Mouse (Mus musculus) embryo, embryonic 10.5 days (tissue): ENCODE measurements around the gene Them5.

Source experiments
- DNase-seq: peaks from one replicate; pipeline ENCODE4 v3.0.0-alpha.2; 2015; ENCODE audit warnings: low spot score

Them5 gene

DNA sequence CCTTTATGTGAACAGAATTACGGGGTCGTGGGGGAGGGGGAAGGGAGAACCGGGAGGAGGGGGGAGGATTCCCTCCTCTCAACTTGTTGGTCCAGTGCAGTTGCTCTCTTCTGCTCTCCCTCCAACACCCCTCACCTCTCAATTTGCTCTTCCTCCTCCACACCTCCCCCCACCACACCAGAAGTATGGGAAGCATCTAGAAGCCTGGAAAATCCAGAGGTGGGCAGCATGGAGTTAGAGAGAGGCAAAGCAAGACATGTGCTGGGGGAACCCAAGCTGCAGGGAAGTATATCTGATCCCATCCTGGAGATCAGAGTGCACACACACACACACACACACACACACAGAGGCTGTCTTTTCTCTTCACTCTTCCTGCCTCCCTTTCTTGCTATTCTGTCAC, 30.1 kb downstream of the Them5 start:
- DNase-seq = no peak

DNA sequence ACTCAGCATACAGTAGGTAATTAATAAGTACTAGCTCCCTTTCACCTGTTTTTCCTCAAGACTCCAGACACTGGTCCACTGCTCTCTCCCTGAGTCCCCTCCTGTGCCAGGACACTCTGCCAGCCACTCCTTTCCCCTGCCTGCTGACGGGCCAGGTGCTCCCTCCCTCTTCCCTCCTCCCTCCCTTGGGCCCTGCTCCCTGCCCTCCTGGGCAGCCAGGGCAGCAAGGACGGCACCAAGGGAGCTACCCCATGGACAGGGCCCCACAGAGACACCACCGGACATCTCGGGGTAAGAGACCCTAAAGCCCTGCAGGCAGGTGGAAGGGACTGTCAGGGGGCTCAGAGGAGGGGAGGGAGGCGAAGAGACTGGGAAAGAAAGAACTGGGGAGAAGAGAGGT, 30.7 kb downstream of the Them5 start, which contains the start of gene Rorc:
TSS of gene Rorc (plus strand) at position 154 of the 400 bp plus-strand sequence.
- no peak for DNase-seq

DNA sequence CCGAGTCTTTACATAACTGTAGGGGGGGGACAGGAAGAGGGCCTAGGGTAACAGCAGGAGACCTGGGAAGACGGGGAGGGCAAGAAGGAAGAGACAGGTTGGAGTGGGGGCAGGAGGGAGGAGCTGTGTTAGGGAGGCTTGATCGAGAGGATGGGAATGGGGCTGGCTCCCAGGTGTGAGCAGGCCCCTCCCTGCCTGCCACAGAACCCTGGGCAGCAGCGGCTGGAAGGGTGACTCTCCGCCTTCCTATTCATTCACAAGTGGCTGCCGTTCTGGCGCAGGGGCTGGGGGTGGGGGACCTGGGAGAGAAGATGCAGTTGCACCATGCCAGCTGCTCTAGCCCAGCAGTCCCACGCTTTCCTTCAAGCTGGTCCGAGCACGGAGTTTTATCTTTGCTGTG, 31.2 kb downstream of the Them5 start:
- no peak for DNase-seq

DNA sequence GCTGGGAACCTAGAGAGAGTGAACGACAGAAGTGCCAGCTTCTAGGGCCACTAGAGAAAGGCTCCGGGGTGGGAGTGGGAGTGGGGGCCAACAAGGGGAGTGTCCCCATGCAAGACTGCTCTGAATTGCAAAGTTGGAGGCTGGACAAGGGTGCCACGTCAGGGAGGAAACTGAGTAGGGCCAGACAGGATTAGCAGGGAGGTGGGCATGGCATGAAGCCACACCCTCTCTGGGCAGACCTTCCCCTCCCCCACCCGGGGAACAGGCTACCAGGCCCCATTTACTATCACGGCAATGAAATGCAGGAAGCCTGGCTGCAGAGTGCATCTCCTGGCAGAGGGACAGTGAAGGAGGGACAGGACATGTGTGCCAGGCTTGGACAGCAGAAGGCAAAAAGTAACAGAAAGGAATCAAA, 31.7 kb downstream of the Them5 start:
- peak; percentile 28 for DNase-seq

DNA sequence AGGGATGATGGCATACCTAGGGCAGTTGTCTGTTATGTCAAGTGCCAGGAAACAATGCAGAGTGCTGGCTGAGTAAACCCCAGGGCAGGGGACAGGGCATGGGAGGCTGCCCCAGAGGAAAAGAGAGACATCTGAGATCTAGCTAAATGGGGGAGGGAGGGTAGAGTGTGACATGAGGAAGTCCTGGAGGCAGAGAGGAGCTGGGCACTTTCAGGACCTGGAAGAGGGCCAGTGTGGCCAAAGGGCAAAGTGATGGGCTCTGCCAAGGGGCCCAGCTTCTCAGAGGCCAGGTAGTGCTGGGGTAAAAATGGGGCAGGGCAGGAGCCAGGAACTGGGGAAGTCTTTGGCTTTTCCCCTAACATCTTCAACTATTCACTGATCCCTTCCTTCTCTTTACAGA, 32.7 kb downstream of the Them5 start:
- no peak for DNase-seq

DNA sequence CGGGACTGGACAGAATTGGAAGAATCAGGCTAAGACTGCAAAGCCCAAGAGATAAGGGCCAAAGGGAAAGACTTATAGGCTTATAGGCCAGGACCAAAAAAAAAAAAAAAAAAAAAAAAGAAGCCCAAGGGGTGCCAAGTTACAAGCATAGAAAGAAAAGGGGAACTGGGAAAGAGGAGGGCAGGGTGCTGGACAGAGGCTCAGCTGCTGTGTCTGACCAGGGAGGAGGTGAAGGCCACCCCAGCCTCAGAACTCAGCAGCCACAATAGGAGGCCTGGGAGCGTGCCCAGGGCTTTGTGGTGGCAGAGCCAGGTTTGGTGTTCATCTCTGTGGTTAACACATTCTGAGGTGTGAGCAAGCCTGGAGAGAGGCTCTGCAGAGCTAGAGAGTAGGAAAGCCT, 33.2 kb downstream of the Them5 start:
- DNase-seq = no peak

DNA sequence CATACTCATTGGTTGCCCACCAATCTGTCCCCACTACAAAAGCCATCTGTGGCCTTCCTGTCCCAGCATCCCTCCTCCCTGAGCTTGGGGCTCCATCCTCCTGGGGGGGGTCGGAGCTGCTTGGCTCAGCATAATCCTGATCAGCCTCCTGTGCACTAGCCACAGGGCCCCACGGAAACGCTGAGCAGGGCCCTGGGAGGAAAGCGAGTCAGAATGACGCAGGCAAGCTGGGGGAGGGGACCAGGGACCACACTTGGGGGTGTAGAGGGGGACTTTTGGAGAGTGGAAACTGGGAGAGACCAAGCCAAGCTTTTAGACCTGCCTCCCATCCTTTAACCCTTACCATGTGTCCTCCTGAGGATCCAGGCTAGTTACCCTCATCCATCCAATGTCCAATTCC, 34.0 kb downstream of the Them5 start:
- DNase-seq = no peak

DNA sequence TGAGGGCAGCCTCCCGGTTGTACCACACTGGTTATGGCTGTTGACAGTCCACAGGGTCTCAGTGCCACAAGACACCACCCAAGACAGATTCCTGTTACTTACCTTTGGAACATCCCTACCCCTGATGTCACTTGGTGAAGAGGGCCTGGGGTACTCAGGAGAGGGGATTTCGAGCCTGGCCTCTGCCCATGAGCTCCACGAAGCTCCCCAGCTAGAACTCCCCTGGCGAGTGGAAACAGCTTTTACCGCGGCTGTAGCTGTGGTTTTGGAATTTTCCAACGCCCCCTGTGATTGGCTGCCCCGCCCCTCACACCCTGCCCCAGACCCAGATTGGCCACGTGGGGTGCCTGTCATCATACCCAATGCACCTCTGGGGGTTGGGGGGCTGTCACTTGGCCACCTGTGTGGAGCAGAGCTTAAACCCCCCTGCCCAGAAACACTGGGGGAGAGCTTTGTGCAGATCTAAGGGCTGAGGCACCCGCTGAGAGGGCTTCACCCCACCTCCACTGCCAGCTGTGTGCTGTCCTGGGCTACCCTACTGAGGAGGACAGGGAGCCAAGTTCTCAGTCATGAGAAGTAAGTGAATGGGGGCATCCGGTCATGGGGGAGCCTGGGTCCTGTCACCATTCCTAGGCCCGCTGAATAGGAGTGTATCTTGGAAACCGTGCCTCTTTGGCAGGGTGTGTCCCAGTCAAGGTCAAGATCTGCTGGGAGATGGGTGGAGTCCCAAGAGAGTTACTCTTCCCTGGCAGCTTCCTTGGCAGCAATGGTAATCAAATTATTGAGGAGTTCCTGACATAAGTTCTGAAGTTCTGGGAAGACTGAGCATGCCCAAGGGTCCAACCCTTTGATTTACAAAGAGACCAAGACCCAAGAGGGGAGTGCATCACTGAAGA, 35.4 kb downstream of the Them5 start:
- DNase-seq = no peak

DNA sequence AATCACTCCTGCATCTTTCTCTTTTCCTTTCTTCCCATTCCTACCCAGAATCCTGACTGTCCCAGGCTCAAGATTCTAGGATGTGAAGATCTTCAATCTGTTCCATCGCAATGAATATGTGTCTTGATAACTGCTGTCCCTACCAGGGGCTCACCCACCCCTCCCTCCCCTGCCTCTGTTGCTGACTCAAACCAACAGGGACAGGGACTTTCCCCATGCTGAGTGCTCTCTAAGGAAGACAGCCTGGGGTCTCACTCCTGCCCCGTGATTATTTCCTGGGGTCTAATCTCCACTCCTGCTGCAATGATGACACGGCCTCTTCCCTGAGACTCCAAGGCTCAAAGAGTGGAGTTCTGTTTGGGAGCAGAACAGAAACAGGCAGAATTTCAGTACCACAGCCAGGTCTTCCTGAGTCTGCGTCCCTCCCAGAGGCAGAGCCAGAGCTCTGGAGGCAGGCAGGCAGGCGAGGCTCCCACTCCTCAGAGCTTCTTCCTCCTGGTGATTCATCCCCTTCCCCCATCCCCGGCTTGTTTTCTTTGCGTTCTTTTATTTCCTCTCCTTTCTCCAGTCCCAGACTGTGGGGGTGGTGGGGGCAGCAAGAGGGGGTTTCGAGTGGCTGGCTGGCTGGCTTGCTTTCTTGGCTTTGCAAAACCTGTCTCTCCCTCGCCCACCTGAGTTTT, 38.1 kb downstream of the Them5 start:
- DNase-seq = no peak

DNA sequence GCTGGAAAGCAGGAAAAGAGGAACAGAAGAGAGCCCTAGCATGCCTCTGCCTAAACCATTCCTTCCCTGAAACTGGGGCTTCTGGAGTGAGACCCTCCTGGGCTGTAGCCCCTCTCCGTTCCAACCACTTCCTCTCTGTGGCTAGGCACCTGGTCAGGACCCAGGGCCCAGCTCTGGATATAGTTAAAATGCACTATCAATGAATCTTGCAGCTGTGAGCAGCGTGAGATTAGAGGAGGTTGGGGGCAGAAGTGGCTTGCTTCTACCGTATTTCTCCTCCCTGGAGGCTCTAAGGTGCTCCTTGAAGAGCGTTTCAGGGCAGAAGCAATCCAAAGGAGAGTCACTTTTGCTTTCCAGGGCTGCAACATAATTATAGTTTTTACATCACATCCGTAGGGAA, 40.4 kb downstream of the Them5 start:
- DNase-seq = no peak

DNA sequence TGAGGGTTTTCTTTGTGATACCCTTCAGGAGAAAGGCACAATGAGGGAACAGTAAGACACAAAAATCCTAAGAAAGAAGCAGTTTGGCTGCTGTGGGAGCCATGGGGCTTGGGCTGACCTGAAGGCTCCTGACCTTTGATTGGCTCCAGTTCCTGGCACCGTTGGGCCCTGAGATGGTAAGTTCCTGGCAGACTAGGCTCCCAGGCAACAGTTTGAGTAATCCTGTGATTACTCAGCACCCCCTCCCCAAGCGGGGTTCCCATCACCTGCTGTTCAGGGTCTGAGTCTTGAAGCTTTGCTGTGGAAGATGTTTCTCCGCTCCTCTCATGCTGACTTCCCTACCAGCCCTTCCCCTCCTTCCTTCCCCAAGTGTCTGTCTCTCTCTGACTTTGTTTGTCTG, 41.6 kb downstream of the Them5 start:
- no peak for DNase-seq

DNA sequence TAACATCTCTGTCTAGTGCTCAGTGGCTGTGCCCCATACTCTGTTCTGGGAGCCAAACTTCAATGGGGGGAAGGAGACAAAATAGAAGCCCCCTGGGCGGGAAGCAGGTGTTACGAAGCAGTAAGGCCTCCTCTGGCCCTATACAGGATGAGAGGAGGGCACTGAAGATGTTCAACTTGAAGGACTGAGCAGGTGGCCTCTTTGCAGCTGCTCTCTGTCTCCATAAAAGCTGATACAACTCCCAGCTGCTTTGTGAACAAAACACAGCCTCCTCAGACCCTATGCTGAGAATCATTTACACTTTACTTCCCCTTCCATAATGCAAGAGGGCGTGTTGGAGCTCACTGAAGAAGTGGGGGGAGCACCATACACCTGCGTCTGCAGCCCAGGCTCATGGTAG, 44.8 kb downstream of the Them5 start:
- no peak for DNase-seq

DNA sequence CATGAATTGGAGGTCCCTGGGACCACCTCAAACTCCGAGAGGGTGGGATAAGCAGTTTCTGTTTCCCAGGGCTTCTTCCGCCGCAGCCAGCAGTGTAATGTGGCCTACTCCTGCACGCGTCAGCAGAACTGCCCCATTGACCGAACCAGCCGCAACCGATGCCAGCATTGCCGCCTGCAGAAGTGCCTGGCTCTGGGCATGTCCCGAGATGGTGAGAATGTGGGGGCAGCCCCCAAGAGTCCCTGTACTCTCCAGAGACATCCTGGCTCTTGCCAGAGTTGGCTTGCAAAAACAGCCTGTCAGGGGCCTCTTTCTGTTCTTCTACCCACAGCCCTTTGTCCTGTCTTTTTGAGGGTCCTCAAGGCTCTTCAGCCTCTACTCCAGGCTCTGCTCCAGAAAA, 45.5 kb downstream of the Them5 start:
- no peak for DNase-seq

DNA sequence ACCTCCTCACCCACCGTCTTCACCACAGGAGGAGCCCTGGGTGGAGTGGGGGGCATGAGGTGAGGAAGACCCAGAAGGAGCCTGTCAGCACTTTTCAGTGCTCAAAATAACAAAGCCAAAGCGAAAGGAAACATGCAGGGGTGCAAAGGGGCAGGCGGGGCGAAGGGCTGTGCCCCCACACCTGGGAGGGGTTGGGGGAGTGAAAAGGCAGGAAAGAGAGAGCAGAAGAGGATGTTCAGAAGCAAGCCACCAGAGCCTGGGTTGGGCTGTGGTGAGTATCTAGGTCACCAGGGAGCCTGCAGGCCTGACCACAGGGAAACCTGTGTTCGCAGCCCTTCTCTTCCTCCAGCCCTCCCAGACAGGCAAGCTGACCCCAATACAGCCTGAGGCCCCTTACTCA, 46.1 kb downstream of the Them5 start:
- no peak for DNase-seq

DNA sequence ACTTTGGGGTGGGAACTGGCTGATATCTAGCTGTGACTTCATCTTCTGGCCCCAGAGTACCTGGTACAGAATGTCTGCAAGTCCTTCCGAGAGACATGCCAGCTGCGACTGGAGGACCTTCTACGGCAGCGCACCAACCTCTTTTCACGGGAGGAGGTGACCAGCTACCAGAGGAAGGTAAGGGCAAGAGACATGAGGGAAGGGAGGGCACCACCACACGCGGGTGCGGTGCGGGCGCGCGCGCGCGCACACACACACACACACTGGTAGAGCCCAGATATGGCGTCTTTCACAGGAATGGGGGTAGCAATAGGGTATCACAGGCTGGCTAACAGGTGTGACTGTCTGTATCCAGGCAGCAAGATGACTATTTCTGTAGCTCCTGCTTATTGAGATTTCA, 47.5 kb downstream of the Them5 start:
- DNase-seq = no peak

DNA sequence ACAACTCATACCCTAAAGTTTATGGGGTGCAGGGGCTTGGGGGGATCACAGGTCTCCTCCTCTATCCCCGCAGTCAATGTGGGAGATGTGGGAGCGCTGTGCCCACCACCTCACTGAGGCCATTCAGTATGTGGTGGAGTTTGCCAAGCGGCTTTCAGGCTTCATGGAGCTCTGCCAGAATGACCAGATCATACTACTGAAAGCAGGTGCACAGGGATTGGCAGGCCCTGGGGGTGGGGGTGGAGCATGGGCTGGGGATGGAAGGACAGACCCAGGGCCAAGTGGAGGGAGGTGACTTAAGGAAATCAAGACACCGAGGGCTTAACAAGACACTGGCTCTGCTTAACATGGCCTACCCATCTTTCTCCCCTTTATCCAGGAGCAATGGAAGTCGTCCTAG, 49.1 kb downstream of the Them5 start:
- DNase-seq = no peak

DNA sequence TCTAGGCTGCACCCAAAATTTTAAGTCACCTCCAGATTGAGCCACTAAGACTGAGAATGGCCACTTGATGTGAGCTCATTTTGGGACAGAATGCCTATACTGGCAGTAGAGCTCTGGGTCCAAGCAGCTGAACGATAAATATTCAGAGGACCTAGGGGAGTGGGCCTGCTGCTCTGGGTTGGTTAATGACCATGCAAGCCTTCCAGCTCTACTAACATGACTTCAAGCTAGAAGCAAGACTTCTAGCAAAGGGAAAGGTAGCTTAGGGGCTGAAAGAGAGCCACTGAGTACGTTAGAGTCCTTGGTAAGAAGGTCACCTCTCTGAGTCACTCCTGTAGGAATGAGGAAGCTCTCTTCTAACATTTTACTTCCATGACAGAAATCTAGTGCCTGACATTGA, 50.2 kb downstream of the Them5 start:
- no peak for DNase-seq

DNA sequence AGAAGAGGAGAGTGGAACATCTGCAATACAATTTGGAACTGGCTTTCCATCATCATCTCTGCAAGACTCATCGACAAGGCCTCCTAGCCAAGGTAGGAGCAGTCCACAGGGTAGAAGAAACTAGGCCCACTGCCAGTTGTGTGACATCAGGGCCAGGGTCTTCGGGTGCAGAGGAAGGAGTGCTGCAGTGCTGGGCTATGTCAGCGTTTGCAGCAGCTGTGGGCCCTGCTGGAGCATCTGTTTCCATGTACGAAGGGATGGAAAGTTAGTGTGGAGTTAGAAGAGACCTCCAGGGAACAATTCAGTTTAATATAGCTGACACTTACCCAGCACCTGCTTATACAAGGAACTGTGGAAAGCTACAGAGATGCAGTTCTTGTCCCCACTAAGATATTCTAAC, 51.1 kb downstream of the Them5 start:
- DNase-seq = no peak

DNA sequence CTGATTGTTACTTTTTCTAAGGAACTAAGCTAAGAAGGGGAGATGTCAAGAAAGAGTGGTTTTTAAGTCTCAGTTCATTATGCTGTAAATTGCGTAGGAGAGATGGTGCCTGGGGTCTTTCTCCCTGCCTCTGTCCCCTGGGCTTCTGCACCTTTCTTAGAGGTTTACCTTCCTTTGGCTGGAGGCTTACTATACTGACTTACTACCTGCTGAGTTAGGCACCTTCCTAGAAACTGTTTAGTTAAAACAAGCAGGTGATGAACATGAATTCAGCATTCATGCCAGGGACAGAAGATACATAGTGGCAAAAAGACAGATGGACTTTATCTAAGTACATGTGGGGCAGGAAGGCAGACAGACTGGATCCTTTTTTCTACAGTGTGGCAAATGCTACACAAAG, 54.4 kb downstream of the Them5 start:
- no peak for DNase-seq

DNA sequence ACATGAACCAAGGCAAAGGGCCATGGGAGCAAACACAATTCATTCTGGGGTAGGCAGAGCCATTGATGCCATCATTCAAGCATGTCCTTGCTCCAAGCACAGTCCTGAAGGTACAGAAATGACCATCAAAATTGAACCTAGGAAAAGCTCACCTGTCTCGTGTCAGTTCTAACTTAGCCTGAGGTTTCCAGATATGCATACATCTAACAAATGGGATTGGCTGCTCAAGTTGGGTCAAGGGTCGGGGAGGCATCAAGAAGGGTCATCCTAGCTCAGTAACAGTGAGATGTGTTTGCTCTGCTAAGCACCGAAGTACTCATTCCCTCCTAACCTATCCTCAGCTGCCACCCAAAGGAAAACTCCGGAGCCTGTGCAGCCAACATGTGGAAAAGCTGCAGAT, 55.0 kb downstream of the Them5 start:
- DNase-seq = no peak
